Mouse (Mus musculus): ENCODE results near the gene Zfp799.

The Zfp799 gene

GRCm38 (mm10) chr17:32809544-32810374 is 20.3 kb downstream of the Zfp799 start, which contains the start of gene Zfp811:
TSS of gene Zfp811 (minus strand) at chr17:32809931.
- CTCF ChIA-PET = interaction anchor here in 2 of 4 experiments (0.6 to 0.7 kb wide), 2 partner anchors 56 to 142 kb away, joined by 3 read pairs; no protein-coding TSS in a partner anchor
- POLR2A ChIA-PET = interaction anchor here in 3 of 4 experiments (0.5 to 2.8 kb wide), 23 partner anchors 11 to 950 kb away, joined by 3 to 17 read pairs (median 4); partner anchors contain the start of genes Zfp799 (in 2 of the 3), Rab11b (in 1 of the 3), Zfp472 (in 1 of the 3) and Zfp871 (in 1 of the 3)

- ChIA-PET POLR2A (interaction anchor here in 3 of 4 experiments (0.9 to 2.8 kb wide), 11 partner anchors 10 to 951 kb away, joined by 3 to 17 read pairs (median 5); partner anchors contain the start of genes Zfp799 (in 2 of the 3), Rab11b (in 1 of the 3) and Zfp472 (in 1 of the 3)), CTCF (interaction anchor here in 2 of 4 experiments (0.5 to 0.7 kb wide), 4 partner anchors 34 to 1083 kb away, joined by 3 to 5 read pairs (median 3); no protein-coding TSS in a partner anchor)
These were observed 21.1 kb downstream of the Zfp799 start for GRCm38 (mm10) chr17:32808921-32809320.

DNA sequence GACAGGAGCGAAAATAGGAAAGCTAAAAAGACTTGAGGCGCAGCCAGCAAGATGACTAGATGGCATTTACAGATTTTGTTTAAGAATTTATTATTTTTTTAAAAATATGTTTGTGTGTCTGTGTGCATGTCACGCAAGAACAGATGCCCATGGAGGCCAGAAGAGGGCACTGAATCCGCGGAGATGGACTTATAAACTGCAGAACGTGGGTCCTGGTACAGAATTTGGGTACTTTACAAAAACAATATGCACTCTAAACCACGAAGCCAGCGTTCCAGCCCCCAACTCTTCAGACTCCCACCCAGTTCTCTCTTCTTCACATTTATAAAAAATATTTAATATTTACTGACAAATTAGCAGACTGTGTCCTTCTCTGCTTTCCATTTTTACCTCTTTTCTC is 40.8 kb downstream of the Zfp799 start:
- CTCF ChIA-PET = no interaction called here
- POLR2A ChIA-PET = interaction anchor here in 1 of 4 experiments (0.9 to 1.2 kb wide), 2 partner anchors 90 to 177 kb away, joined by 3 to 6 read pairs; partner anchors contain the start of gene Zfp472

- CTCF ChIA-PET = no interaction called here
- POLR2A ChIA-PET = interaction anchor here in 2 of 4 experiments (0.9 to 1.6 kb wide), 4 partner anchors 41 to 177 kb away, joined by 3 to 6 read pairs (median 3); partner anchors contain the start of genes Zfp472 (in 1 of the 2) and Zfp799 (in 1 of the 2)
These were observed 41.5 kb downstream of the Zfp799 start for GRCm38 (mm10) chr17:32788576-32788975.

- POLR2A ChIA-PET = interaction anchor here in 3 of 4 experiments (0.6 to 1.6 kb wide), 8 partner anchors 10 to 178 kb away, joined by 3 to 6 read pairs (median 4); partner anchors contain the start of genes Zfp472 (in 1 of the 3), Zfp799 (in 1 of the 3) and Zfp811 (in 1 of the 3)
- CTCF ChIA-PET = no interaction called here
These were observed 41.9 kb downstream of the Zfp799 start, which contains the start of gene Zfp871 for GRCm38 (mm10) chr17:32788094-32788559. TSS of gene Zfp871 (minus strand) at chr17:32788287.

- POLR2A ChIA-PET = interaction anchor here in 3 of 4 experiments (0.6 to 1.6 kb wide), 9 partner anchors 10 to 178 kb away, joined by 3 to 6 read pairs (median 4); partner anchors contain the start of genes Zfp811 (in 2 of the 3), Zfp472 (in 1 of the 3) and Zfp799 (in 1 of the 3)
- CTCF ChIA-PET = no interaction called here
These were observed 42.5 kb downstream of the Zfp799 start for GRCm38 (mm10) chr17:32787436-32788093.

- CTCF ChIA-PET = interaction anchor here in 2 of 4 experiments (0.7 kb wide), 2 partner anchors 9 to 258 kb away, joined by 5 to 10 read pairs; no protein-coding TSS in a partner anchor
These were observed 43.1 kb downstream of the Zfp799 start for GRCm38 (mm10) chr17:32786944-32787343.

GRCm38 (mm10) chr17:32785656-32786055 is 44.4 kb downstream of the Zfp799 start:
- CTCF ChIA-PET = no interaction called here
- POLR2A ChIA-PET = interaction anchor here in 1 of 4 experiments (0.9 to 1.9 kb wide), 3 partner anchors 11 to 24 kb away, joined by 3 to 7 read pairs (median 3); partner anchors contain the start of gene Zfp811

More at GRCm38 (mm10) chr17:32786944-32787343, 43.1 kb downstream of the Zfp799 start:
- POLR2A ChIA-PET = interaction anchor here in 2 of 4 experiments (0.9 to 1.5 kb wide), 4 partner anchors 9 to 90 kb away, joined by 3 to 5 read pairs (median 4); partner anchors contain the start of gene Zfp811 (in 2 of the 2)

GRCm38 (mm10) chr17:32777564-32777963 is 52.5 kb downstream of the Zfp799 start:
- POLR2A ChIA-PET = interaction anchor here in 2 of 4 experiments (0.5 to 1.3 kb wide), 7 partner anchors 9 to 537 kb away, joined by 3 to 6 read pairs (median 3); no protein-coding TSS in a partner anchor
- CTCF ChIA-PET = interaction anchor here in 2 of 4 experiments (0.6 kb wide), 2 partner anchors 9 to 1298 kb away, joined by 3 to 5 read pairs; no protein-coding TSS in a partner anchor

DNA sequence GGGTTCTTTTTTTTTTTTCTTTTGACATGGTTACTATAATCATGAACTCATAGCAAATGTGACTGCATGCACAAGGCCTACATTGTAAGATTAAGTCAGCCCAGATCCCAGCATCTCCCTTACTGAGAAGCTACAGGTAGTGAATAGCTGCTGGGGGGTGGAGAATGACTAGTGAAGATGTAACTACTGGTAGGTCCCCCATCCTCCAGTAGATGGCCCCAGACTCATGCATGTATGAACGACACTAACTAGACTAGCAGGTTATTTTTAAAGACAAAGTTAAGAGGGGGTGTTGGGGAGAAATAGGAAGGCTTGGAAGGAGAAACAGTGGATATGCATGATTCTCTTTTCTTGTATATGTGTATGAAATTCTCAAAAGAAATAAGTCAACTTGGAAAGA is 58.8 kb downstream of the Zfp799 start:
- ChIA-PET CTCF (interaction anchor here in 3 of 4 experiments (0.7 to 1.2 kb wide), 9 partner anchors 12 to 728 kb away, joined by 3 to 6 read pairs (median 4); partner anchors contain the start of gene Cyp4f13 (in 1 of the 3)), POLR2A (interaction anchor here in 2 of 4 experiments (0.6 to 2.1 kb wide), 11 partner anchors 8 to 603 kb away, joined by 3 to 6 read pairs (median 3); no protein-coding TSS in a partner anchor)

GRCm38 (mm10) chr17:32766422-32766821 is 63.6 kb downstream of the Zfp799 start:
- POLR2A ChIA-PET = interaction anchor here in 1 of 4 experiments (1.1 kb wide), 1 partner anchor 43 kb away, joined by 3 read pairs; the partner anchor contains the start of gene Zfp811
- CTCF ChIA-PET = no interaction called here

Data from embryonic stem cell, embryonic (primary cell).